Mouse (Mus musculus) liver, embryonic 14.5 days (tissue): ENCODE measurements around the gene Selplg.

Experiments used
- CTCF ChIP-seq: IDR thresholded peaks from 2 replicates; pipeline ENCODE4 v1.5.1; 2016; ENCODE audit warnings: antibody characterized with exemption, low read depth, control low read depth
- EP300 ChIP-seq: IDR thresholded peaks from 2 replicates; pipeline ENCODE4 v1.6.1; 2016; ENCODE audit warnings: antibody characterized with exemption, low read depth

GRCm38 (mm10) chr5:113790453-113791196 lies 41.8 kb downstream of the Selplg start:
- no peak for TF ChIP-seq CTCF
- no peak for TF ChIP-seq EP300
